Mouse (Mus musculus) ES-E14 (cell line): ENCODE data around the gene Pls1.

Experiments
- ZC3H11A ChIP-seq: IDR thresholded peaks from 2 replicates; pipeline ENCODE4 v1.6.1; 2012; ENCODE audit warnings: low read depth, mild to moderate bottlenecking, inconsistent platforms, low read length, borderline replicate concordance
- ZNF384 ChIP-seq: IDR thresholded peaks from 2 replicates; pipeline ENCODE4 v1.6.1; 2012; ENCODE audit warnings: low read depth, low read length, inconsistent platforms

GRCm38 (mm10) chr9:95705371-95705770 lies 139.7 kb downstream of the Pls1 start:
- TF ChIP-seq ZC3H11A (no peak), ZNF384 (no peak)
